Mouse (Mus musculus) left cerebral cortex, adult 9 months (tissue): ENCODE measurements around the gene Gm26602.
A peak's percentile ranks its signal among the peaks of the same experiment; 100 is the strongest.
"Not testable (repeated sequence)": the region's sequence is repeated elsewhere in the genome, so short reads cannot be mapped to it uniquely, and the experiment has no call there.

Experiments
- DNase-seq, 2 experiments: peaks; one replicate each; pipeline ENCODE4 v3.0.0; 2022; ENCODE audit warnings: low spot score in 2 of 2

Gm26602 gene

GRCm38 (mm10) chr10:79933145-79933679 lies 22.6 kb downstream of the Gm26602 start:
- no peak for DNase-seq

- DNase-seq: no peak
Measured at GRCm38 (mm10) chr10:79933861-79934260, 23.2 kb downstream of the Gm26602 start.

GRCm38 (mm10) chr10:79934272-79934721 lies 23.6 kb downstream of the Gm26602 start:
- no peak for DNase-seq

DNA sequence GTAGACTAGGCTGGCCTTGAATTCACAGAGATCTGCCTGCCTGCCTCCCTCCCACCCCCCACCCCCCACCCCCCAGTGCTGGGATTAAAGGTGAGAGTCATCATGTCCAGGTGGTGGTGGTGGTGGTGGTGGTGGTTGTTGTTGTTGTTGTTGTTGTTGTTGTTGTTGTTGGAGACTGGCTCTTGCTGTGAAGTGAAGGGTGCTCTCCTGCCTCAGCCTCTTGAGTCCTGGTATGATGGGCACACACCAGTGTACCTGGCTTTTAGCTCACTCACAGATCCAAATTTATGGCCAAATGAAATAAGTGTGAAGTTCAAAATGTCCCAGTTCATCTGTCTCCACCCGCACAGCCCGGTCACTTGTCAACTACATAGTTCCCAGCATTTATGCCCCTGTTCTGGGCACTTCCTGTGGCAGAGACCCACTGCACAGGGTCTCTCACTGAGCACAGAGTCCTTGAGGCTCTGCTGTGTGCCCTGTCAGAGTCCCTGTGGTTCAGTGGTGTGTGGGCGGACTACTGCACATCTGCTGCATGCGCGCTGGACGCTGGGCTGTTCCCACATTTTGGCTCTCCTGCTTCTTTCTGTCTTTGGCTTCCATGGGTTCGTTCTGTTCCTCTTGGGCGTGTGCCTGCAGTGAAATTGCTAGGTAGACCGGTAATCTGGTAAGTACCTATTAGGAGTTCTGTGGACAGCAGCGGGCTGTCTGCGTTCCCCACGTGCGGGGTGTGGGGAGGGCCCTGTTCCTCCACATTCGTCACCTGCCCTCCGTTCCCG lies 24.3 kb downstream of the Gm26602 start:
- DNase-seq: no peak

GRCm38 (mm10) chr10:79936284-79936910 lies 25.7 kb downstream of the Gm26602 start:
- no peak for DNase-seq

- no peak for DNase-seq
Measured at GRCm38 (mm10) chr10:79936911-79937441, 26.3 kb downstream of the Gm26602 start.

DNA sequence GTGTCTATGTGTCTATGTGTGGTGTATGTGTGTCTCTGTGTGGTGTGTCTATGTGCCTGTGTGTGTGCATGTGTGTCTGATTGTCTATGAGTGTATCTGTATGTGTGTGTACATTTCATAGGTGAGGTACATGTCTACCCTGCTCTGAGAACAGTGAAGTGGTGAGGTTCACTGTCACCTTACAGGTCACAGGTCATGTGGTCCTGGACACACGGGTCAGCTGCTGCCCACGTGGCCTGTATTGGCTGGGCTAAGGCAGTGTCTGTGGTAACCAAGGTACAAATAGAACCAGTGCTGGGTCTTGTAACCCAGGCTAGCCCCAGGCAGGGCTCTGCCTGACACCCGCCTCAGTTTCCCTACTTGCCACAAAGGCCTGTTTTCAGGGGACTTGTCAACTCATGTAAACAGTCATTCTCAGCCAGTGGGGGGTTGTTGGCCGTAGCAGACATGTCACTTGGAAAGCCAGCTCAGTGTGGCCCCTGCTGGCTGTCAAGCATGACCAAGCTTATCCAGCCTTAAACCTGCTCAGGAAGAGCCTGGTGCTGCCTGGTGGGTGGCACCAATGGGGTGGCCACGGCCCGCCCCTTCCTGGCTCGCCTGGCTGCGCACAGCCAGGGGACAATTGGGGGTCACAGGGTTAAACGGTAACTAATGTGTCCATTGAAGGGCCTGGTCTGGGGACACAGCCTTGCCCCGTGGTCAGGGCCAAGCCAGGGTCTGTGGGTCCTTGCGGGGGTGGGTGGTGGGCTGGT lies 27.3 kb downstream of the Gm26602 start:
- no peak for DNase-seq

- no peak for DNase-seq
Measured at GRCm38 (mm10) chr10:79940749-79941148, 30.1 kb downstream of the Gm26602 start.

DNA sequence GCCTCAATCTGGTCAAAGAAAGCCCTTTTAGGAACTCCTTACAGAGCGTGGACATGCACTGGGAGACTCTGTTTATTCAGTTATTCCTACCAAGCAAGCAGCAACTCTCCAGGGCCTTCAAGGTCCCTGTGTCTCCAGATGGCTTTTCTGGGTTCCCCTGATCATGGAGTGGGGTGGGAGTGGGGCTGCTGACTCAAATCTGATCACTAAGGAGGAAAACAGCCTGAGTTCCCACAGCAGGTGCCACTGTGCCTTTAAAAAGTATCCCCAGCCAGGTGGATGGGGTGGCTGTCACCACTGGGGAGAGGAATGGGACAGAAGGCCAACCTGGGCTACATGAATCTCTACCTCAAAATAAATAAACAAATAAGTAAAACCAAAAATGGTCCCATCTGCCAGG lies 32.3 kb downstream of the Gm26602 start:
- no peak for DNase-seq

DNA sequence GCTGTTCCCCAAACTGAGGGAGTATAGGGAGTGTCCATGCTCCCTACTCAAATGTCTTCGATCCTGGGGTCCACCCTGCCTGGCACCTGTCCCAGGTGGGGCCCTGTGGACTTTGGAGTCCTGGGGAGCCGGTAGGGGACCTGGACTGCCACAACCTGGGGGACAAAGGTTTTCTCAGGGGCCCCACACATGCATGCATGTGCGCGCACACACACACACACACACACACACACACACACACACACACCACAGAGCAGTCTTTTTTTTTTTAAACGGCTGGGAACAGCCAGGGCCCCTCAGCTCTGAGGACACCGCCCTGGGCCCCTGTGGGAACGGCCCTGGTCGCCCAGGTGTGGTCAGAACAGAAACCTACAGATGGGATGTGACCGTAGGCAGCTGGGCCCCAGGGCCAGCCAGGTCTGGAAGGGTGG lies 32.8 kb downstream of the Gm26602 start:
- DNase-seq: no peak

GRCm38 (mm10) chr10:79945507-79946234 lies 35.0 kb downstream of the Gm26602 start:
- DNase-seq: no peak

- no peak for DNase-seq
Measured at GRCm38 (mm10) chr10:79946752-79947322, 36.2 kb downstream of the Gm26602 start.

- no peak for DNase-seq
Measured at GRCm38 (mm10) chr10:79947502-79947901, 36.8 kb downstream of the Gm26602 start.

DNA sequence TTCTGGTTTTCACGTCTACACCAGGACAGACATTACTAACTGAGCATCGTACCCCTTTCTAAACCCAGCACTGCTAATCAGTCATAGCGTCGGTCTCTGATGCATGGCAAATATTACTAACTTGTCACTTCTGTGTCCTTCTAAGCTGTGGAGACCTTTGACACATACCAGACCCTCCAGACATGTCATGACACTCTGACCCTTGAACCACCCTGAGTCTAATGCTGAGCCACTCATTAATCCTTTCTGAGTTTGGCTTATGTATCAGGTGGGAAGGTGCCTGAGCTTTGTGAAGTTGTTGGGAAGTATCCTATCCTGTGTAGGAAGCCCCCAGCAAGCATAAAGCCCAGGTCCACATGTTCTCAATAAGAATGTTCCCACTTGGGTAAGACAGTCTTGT lies 39.2 kb downstream of the Gm26602 start:
- DNase-seq: no peak

GRCm38 (mm10) chr10:79950661-79951060 lies 40.0 kb downstream of the Gm26602 start:
- DNase-seq: no peak

DNA sequence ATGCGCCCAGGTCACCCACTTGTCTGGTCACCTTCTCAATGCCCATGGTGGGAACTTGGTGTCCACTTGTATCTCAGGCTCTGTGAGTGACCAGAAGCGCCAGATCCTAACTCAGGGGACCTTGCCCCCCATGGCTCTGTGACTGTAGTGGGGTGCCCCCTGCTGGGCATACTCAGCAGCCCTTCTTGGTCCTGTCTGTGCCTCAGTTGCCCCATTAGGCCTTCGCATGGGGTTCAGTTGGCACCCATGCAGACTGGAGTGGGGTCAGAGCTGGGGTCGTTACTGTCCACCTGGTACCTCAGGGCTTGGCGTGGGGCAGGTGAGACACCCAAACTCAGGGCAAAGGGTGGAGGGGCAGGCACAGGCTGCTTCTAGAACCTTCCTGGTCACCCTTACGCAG lies 43.3 kb downstream of the Gm26602 start:
- peak in 1 of 2 experiments; percentile 38 for DNase-seq

GRCm38 (mm10) chr10:79955691-79956090 lies 45.0 kb downstream of the Gm26602 start:
- DNase-seq: no peak

DNA sequence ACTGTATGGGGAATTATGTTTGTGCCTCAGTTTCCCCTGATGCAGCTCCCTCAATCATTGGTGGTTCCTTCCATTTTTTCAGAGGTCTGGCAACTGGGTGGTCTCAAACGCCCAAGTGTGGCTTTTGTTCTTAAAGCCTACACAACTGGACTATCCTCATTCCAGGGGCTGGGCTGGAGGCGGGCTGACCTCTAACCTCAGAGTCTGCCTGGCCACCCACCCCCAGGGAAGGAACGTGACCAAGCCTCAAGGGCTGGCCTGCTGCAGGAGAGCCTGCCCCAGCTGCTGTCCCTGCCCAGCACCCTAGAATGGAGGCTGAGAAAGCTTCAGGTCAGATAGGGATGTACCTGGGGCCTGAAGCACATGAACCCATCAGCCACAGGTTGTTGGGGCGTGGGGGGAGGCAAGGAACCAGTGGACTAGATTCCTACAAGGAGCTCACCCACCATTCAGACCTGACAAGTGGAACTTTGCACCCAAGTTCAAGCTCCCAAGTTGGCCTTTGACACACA lies 46.0 kb downstream of the Gm26602 start:
- DNase-seq: no peak

DNA sequence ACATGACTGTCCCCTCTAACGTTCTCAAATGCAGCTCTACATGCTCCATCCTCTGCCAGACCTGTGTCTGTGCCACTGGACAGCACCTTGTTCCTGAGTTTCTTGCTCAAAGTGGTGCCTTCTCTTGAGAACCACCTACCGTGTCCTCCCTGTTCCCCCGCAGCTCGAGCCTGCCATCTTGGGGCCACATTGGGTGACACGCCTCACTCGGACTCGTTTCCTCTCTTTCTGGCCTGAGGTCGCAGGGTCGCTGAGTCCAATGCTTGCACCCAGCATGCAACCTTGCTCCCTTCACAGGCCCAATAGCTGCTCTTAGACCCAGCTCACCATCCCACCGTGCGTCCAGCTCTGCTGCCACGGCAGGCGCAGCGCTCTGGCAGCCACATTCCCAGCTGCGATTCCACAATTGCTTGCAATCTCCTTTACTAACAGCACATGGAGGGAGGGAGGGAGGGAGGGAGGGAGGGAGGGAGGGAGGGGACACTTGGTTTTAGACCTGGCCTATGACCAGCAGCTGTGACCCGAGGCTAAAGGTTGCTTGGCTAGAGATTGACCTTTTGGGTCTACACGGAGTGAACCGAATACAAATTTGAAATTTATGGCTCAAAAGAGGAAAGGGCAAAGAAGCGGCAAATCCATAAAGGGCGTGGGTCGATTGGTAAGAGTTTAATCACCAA lies 47.6 kb downstream of the Gm26602 start:
- peak in 1 of 2 experiments; percentile 80 for DNase-seq

GRCm38 (mm10) chr10:79959412-79959811 lies 48.8 kb downstream of the Gm26602 start:
- not testable (repeated sequence) for DNase-seq
